Mouse (Mus musculus): ENCODE measurements at regions not wholly inside any gene's neighbourhood (a gene's known extent, or its start where the extent isn't known, plus 50 kb on each side); places are given as distances from the start of the nearest gene placed in this dataset.
"Not testable (repeated sequence)": the region's sequence is repeated elsewhere in the genome, so short reads cannot be mapped to it uniquely, and the experiment has no call there.

- DNase-seq (ENCODE audit: extremely low spot score in 1 of 2, low spot score in 2 of 2), result no peak
- intact Hi-C loops (cut with DNase I), result loop anchor here (1.0 to 10.0 kb wide), 3 partner anchors 175 to 293 kb away; no protein-coding TSS in a partner anchor
Observed at GRCm38 (mm10) chr2:75781781-75782211, 50.2 kb upstream of the Agps start.

GRCm38 (mm10) chr2:75781078-75781477, 50.9 kb upstream of the Agps start:
- intact Hi-C loops (cut with DNase I), result loop anchor here (1.0 to 10.0 kb wide), 3 partner anchors 175 to 294 kb away; no protein-coding TSS in a partner anchor
- DNase-seq (ENCODE audit: extremely low spot score in 1 of 2, low spot score in 2 of 2), result peak in 1 of 2 experiments; percentile 50

DNA sequence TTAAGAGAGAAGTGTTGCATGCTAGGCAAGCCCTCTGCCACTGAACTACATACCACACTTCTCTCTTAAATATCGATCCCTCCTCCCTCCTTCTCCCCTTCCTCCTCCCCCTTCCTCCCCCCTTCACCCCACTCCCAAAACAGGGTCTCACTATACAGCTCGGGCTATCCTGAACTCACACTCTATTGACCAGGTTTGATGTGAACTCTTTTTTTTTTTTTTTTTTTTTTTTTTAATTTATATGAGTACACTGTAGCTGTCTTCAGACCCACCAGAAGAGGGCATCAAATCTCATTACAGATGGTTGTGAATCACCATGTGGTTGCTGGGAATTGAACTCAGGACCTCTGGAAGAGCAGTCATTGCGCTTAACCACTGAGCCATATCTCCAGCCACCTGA, 53.3 kb upstream of the Agps start:
- intact Hi-C loops (cut with DNase I), result loop anchor here (5.0 kb wide), 1 partner anchor 96 kb away; no protein-coding TSS in a partner anchor
- DNase-seq (ENCODE audit: extremely low spot score in 1 of 2, low spot score in 2 of 2), result not testable (repeated sequence)

- no peak for DNase-seq (ENCODE audit: extremely low spot score in 1 of 2, low spot score in 2 of 2)
- intact Hi-C loops (cut with DNase I), result loop anchor here (5.0 kb wide), 1 partner anchor 95 kb away; no protein-coding TSS in a partner anchor
Observed at GRCm38 (mm10) chr2:75777040-75777451, 54.9 kb upstream of the Agps start.

- intact Hi-C loops (cut with DNase I), result loop anchor here (5.0 kb wide), 1 partner anchor 94 kb away; no protein-coding TSS in a partner anchor
- no peak for DNase-seq (ENCODE audit: extremely low spot score in 1 of 2, low spot score in 2 of 2)
Observed at GRCm38 (mm10) chr2:75776533-75776932, 55.4 kb upstream of the Agps start.

DNA sequence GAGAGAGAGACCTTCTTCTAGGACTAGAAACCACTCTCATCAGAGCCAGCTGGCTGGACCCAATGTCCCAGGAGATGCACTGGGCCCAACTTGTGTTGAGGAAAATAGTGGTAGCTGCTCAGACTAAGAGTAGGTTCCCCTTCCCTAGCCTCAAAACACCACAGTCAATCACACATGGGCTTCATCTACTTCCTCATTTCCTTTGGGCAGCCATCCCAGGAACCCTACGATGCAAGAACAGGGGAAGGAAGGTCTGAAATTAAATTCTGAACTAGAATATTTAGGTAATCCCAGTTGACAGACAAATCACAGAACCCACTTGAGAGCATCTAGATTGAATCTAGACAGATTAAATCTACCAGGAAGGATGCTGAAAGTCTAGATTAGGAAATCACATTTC, 56.8 kb upstream of the Agps start:
- intact Hi-C loops (cut with DNase I), result loop anchor here (5.0 kb wide), 1 partner anchor 93 kb away; no protein-coding TSS in a partner anchor
- no peak for DNase-seq (ENCODE audit: extremely low spot score in 1 of 2, low spot score in 2 of 2)

DNA sequence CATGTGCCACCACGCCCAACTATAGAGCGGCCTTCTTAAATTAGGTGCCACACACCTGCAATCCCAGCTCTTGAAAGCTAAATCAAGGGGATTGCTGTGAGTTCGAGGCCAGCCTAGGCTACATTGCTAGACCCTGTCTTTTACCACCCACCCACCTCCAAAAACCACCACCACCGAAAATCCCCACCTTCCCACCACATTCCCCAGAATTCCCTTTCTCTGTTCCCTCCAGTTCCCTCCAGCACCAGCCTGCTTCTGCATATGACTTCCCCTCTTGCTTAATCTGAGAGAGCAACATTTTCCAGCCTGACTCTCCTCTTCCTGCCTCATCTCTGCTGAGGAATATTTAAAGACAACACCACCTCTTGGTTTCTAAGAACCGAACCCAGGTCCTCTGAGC, 58.5 kb upstream of the Agps start:
- intact Hi-C loops (cut with DNase I), result no loop called here

GRCm38 (mm10) chr2:75772251-75772956, 59.6 kb upstream of the Agps start:
- peak in 1 of 2 experiments; percentile 67 for DNase-seq (ENCODE audit: extremely low spot score in 1 of 2, low spot score in 2 of 2)
- intact Hi-C loops (cut with DNase I), result no loop called here

More for the DNA sequence above, 58.5 kb upstream of the Agps start:
- no peak for DNase-seq (ENCODE audit: extremely low spot score in 1 of 2, low spot score in 2 of 2)

- DNase-seq (ENCODE audit: extremely low spot score in 1 of 2, low spot score in 2 of 2), result no peak
- intact Hi-C loops (cut with DNase I), result no loop called here
Observed at GRCm38 (mm10) chr2:75770633-75771032, 61.3 kb upstream of the Agps start.

GRCm38 (mm10) chr2:75768559-75769304, 63.2 kb upstream of the Agps start:
- DNase-seq (ENCODE audit: extremely low spot score in 1 of 2, low spot score in 2 of 2), result no peak
- intact Hi-C loops (cut with DNase I), result loop anchor here (10.0 kb wide), 1 partner anchor 64 kb away; the partner anchor contains the start of gene Nfe2l2

DNA sequence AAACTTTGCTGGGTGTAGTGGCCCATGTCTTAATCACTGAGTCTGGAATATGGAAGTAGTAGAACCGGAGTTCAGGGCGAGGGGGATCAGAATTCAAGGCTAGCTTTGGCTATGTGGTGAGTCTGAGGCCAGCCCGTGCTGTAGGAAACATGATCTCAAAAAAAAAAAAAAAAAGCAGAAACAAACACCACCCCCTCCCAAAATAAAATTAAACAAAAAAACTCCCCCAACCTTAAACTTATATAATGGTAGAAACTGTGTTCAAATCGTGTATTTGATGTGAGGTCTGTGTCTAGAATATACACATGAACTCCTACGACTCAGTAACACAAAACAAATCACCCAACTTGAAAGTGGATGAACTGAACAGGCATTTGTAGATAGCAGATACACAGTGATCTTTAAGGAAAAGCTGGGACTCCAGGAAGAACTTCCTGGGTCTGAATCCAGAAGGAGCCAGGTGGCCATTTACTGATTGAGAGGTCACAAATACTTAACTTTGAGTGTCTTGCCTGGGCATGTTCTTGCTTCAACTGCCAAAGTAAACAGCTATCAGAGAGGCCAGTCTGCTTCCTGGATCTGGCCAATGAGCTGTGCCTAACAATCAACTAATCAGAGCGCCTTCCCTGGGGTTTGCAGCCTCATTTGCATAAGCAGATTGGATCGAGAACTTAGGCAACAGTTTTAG, 63.6 kb upstream of the Nfe2l2 start:
- DNase-seq (ENCODE audit: extremely low spot score in 1 of 2, low spot score in 2 of 2), result no peak
- intact Hi-C loops (cut with DNase I), result loop anchor here (10.0 kb wide), 1 partner anchor 63 kb away; the partner anchor contains the start of gene Nfe2l2

DNA sequence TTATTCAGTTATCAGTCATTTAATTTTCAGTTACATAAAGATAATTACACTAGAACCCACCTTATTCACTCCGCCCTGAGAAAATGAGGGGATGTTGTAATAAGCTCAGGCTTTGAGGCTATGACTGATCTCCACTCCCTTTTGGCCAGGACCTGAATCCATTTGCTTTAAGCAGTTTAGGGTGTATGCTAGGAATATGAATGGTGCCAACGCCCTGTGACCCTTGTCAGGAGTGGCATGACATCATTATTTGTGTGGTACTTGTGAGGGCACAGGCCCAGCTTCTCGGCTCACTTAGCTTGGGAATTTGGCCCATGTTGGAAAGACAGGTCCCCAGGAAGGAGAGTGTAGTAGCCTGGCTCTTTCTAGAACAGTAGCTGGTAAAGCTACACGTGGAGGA, 61.0 kb upstream of the Nfe2l2 start:
- DNase-seq (ENCODE audit: extremely low spot score in 1 of 2, low spot score in 2 of 2), result no peak
- intact Hi-C loops (cut with DNase I), result loop anchor here (10.0 kb wide), 1 partner anchor 61 kb away; the partner anchor contains the start of gene Nfe2l2

GRCm38 (mm10) chr2:75763252-75763651, 58.8 kb upstream of the Nfe2l2 start:
- intact Hi-C loops (cut with DNase I), result loop anchor here (10.0 kb wide), 1 partner anchor 58 kb away; the partner anchor contains the start of gene Nfe2l2
- peak in 1 of 2 experiments; percentile 27 for DNase-seq (ENCODE audit: extremely low spot score in 1 of 2, low spot score in 2 of 2)

- intact Hi-C loops (cut with DNase I), result loop anchor here (10.0 kb wide), 1 partner anchor 57 kb away; the partner anchor contains the start of gene Nfe2l2
- DNase-seq (ENCODE audit: extremely low spot score in 1 of 2, low spot score in 2 of 2), result no peak
Observed at GRCm38 (mm10) chr2:75762030-75762429, 57.6 kb upstream of the Nfe2l2 start.

GRCm38 (mm10) chr2:75761626-75762025, 57.2 kb upstream of the Nfe2l2 start:
- intact Hi-C loops (cut with DNase I), result loop anchor here (10.0 kb wide), 1 partner anchor 57 kb away; the partner anchor contains the start of gene Nfe2l2
- DNase-seq (ENCODE audit: extremely low spot score in 1 of 2, low spot score in 2 of 2), result no peak

DNA sequence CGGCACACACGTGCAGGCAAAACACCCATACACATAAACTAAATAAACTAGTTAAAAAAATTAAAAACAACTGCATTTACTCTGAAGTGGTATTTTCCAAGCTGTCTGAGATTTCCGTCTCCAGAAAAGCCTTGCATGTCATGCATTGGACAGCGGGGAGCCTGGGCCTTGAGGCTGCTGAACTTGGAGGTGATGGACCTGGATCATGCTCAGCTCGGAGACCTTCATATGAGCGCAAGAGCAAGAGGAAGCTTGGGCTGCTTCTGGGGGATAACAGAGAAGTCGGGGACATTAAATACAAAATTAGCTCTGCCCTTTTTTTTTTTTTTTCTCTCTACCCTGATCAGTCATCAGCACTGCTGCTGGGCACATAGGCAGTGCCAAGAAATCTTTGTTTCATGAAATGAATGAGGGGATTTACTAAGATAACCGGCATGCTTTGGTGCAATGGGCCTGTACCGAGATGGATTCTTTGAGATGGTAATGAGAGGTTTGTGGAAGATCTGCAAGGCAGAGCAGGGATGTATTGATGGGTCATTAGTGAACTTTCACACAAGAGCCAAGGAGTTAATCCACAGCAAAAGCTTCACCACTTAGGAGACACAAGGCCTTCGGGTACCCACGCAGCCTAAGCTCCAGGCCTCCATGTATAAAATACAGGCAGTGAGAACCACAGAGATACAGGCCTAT, 54.9 kb upstream of the Nfe2l2 start:
- intact Hi-C loops (cut with DNase I), result no loop called here
- DNase-seq (ENCODE audit: extremely low spot score in 1 of 2, low spot score in 2 of 2), result no peak

GRCm38 (mm10) chr2:75758277-75758676, 53.8 kb upstream of the Nfe2l2 start:
- intact Hi-C loops (cut with DNase I), result no loop called here

More at GRCm38 (mm10) chr2:75758277-75758676, 53.8 kb upstream of the Nfe2l2 start:
- no peak for DNase-seq (ENCODE audit: extremely low spot score in 1 of 2, low spot score in 2 of 2)
